Mouse (Mus musculus) liver, embryonic 14.5 days (tissue): ENCODE measurements around the gene Dao. TPM values are rescaled to one million over a fixed set of nuclear protein-coding genes. Genes with fewer than 3 reads are reported as not detected.

Experiments
- ATAC-seq: fragments of 200-750 bp; cut with Nextera tagmentation; 2 replicates; pipeline ENCODE4 v1.8.0; 2017; ENCODE audit warnings: moderate number of reproducible peaks, mild to moderate bottlenecking, moderate library complexity; ENCODE audit not compliant: insufficient read depth
- DNase-seq, 3 experiments: peaks; one replicate each; pipeline ENCODE4 v3.0.0-alpha.2; 2012 to 2013; ENCODE audit warnings: low read depth in 3 of 3, low spot score in 3 of 3
- H3K27ac ChIP-seq: fragments of 300-500 bp; sonication (generic); 2 replicates; pipeline ENCODE4 v1.5.1; 2014; ENCODE audit warnings: moderate library complexity, mild to moderate bottlenecking, control low read depth, inconsistent platforms
- H3K27me3 ChIP-seq: fragments of 300-500 bp; sonication (generic); 2 replicates; pipeline ENCODE4 v1.6.1; 2014; ENCODE audit warnings: mild to moderate bottlenecking, low read length, moderate library complexity; ENCODE audit not compliant: control insufficient read depth, insufficient read depth
- H3K36me3 ChIP-seq: fragments of 300-500 bp; sonication (generic); replicated peaks from 2 replicates; pipeline ENCODE4 v1.6.1; 2014; ENCODE audit warnings: low read depth; ENCODE audit not compliant: control insufficient read depth, insufficient read depth
- H3K4me1 ChIP-seq, 2 experiments: fragments of 200-500 bp in 1 of 2; fragments of 300-500 bp in 1 of 2; sonication (generic) in 1 of 2; replicated peaks; 2 replicates each; pipeline ENCODE4 v1.6.1; 2012 to 2014; ENCODE audit warnings: antibody characterized with exemption in 1 of 2, inconsistent platforms in 1 of 2, low read length in 1 of 2; ENCODE audit not compliant: control insufficient read depth in 2 of 2, insufficient read depth in 2 of 2
- H3K4me2 ChIP-seq: fragments of 300-500 bp; sonication (generic); 2 replicates; pipeline ENCODE4 v1.6.1; 2014; ENCODE audit warnings: low read depth, mild to moderate bottlenecking, control low read depth, moderate library complexity
- H3K4me3 ChIP-seq, 2 experiments: fragments of 200-500 bp in 1 of 2; fragments of 300-500 bp in 1 of 2; sonication (generic) in 1 of 2; 2 replicates each; pipeline ENCODE4 v1.5.1; 2012 to 2014; ENCODE audit warnings: low read depth in 2 of 2, low read length in 2 of 2, mild to moderate bottlenecking in 2 of 2, control low read depth in 1 of 2, inconsistent platforms in 1 of 2, moderate library complexity in 1 of 2; ENCODE audit not compliant: insufficient read depth in 1 of 2
- H3K9ac ChIP-seq: fragments of 300-500 bp; sonication (generic); replicated peaks from 2 replicates; pipeline ENCODE4 v1.6.1; 2014; ENCODE audit warnings: mild to moderate bottlenecking, control low read depth, moderate library complexity
- H3K9me3 ChIP-seq: fragments of 300-500 bp; sonication (generic); 2 replicates; pipeline ENCODE4 v1.6.1; 2016; ENCODE audit warnings: low read length, mixed read lengths; ENCODE audit not compliant: control insufficient read depth
- CTCF ChIP-seq: IDR thresholded peaks from 2 replicates; pipeline ENCODE4 v1.5.1; 2016; ENCODE audit warnings: antibody characterized with exemption, low read depth, control low read depth
- EP300 ChIP-seq: IDR thresholded peaks from 2 replicates; pipeline ENCODE4 v1.6.1; 2016; ENCODE audit warnings: antibody characterized with exemption, low read depth
- WGBS: fragments of 180-500 bp; shearing (Covaris S2); extraction: QIAGEN DNeasy Blood & Tissue Kit; methylation state at CpG from one replicate; pipeline ENCODE4 v1.1.7; 2014; ENCODE audit not compliant: insufficient replicate concordance; 5-methylcytosine and 5-hydroxymethylcytosine counted together
- polyA plus RNA-seq, 2 experiments: library from polyadenylated mRNA; depleted of rRNA in 1 of 2; stranded (reverse) in 1 of 2; unstranded in 1 of 2; fragments of >200 nt; fragmentation: Nextera tagmentation in 1 of 2; extraction: Ambion mirVana in 1 of 2; gene quantifications; 2 replicates each; pipeline versions ENCODE4 v1.2.1 to v1.2.3; 2012 to 2014

Gene Dao
- polyA plus RNA-seq, 2 experiments, result not detected

GRCm38 (mm10) chr5:114024390-114024789 lies 20.9 kb downstream of the Dao start:
- WGBS, result 49% methylated on average over 6 of the region's 6 CpGs

GRCm38 (mm10) chr5:114024885-114025284 lies 21.4 kb downstream of the Dao start:
- H3K27ac ChIP-seq, result no peak overlapping the region

More at GRCm38 (mm10) chr5:114024390-114024789, 20.9 kb downstream of the Dao start:
- no peak overlapping the region for H3K9ac ChIP-seq
- no peaks in the 10 kb centered on the region for H3K27me3 ChIP-seq
- H3K27ac ChIP-seq, result no peak overlapping the region
- no peak overlapping the region for H3K4me2 ChIP-seq
- H3K4me1 ChIP-seq, result 0 out of 4 replicates have a peak, but pooled peaks cover 0 to 3% of the 10 kb centered on the region in 2 experiments
- no peak for DNase-seq
- no peak for TF ChIP-seq EP300
- TF ChIP-seq CTCF, result no peak
- ATAC-seq, result no peak
- no peaks in the 10 kb centered on the region for H3K36me3 ChIP-seq
- H3K9me3 ChIP-seq, result no peaks in the 10 kb centered on the region
- no peak overlapping the region for H3K4me3 ChIP-seq

GRCm38 (mm10) chr5:114027217-114027944 lies 23.9 kb downstream of the Dao start:
- no peak for DNase-seq
- no peaks in the 10 kb centered on the region for H3K36me3 ChIP-seq
- H3K4me3 ChIP-seq, result no peak overlapping the region
- no peaks in the 10 kb centered on the region for H3K27me3 ChIP-seq
- 67% methylated on average over 12 of the region's 12 CpGs for WGBS
- H3K9me3 ChIP-seq, result no peaks in the 10 kb centered on the region
- H3K9ac ChIP-seq, result no peak overlapping the region
- no peak for TF ChIP-seq EP300
- no peak for TF ChIP-seq CTCF
- H3K27ac ChIP-seq, result no peak overlapping the region
- H3K4me1 ChIP-seq, result 0 out of 4 replicates have a peak, but pooled peaks cover 0 to 3% of the 10 kb centered on the region in 2 experiments
- ATAC-seq, result no peak
- no peak overlapping the region for H3K4me2 ChIP-seq

More at GRCm38 (mm10) chr5:114024885-114025284, 21.4 kb downstream of the Dao start:
- no peak overlapping the region for H3K4me3 ChIP-seq
- TF ChIP-seq CTCF, result no peak
- TF ChIP-seq EP300, result no peak
- H3K27me3 ChIP-seq, result no peaks in the 10 kb centered on the region
- H3K4me1 ChIP-seq, result 0 out of 4 replicates have a peak, but pooled peaks cover 0 to 3% of the 10 kb centered on the region in 2 experiments
- no peak overlapping the region for H3K9ac ChIP-seq
- 12% methylated on average over 10 of the region's 10 CpGs for WGBS
- H3K9me3 ChIP-seq, result no peaks in the 10 kb centered on the region
- ATAC-seq, result no peak
- no peak overlapping the region for H3K4me2 ChIP-seq
- DNase-seq, result no peak
- H3K36me3 ChIP-seq, result no peaks in the 10 kb centered on the region

GRCm38 (mm10) chr5:114028111-114028510 lies 24.6 kb downstream of the Dao start:
- TF ChIP-seq EP300 (no peak), CTCF (no peak)
- Histone ChIP-seq H3K4me2 (no peak overlapping the region), H3K27me3 (no peaks in the 10 kb centered on the region), H3K4me1 (0 out of 4 replicates have a peak, but pooled peaks cover 0 to 3% of the 10 kb centered on the region in 2 experiments), H3K36me3 (no peaks in the 10 kb centered on the region), H3K4me3 (no peak overlapping the region), H3K9me3 (no peaks in the 10 kb centered on the region), H3K9ac (no peak overlapping the region), H3K27ac (no peak overlapping the region)
- DNase-seq, result no peak
- WGBS, result 68% methylated on average over 12 of the region's 12 CpGs
- ATAC-seq, result no peak

- no peak for DNase-seq
- Histone ChIP-seq H3K9me3 (no peaks in the 10 kb centered on the region), H3K4me1 (no peaks in the 10 kb centered on the region), H3K27me3 (no peaks in the 10 kb centered on the region), H3K9ac (no peak overlapping the region), H3K36me3 (no peaks in the 10 kb centered on the region), H3K4me3 (no peak overlapping the region), H3K4me2 (no peak overlapping the region), H3K27ac (no peak overlapping the region)
- WGBS, result 81% methylated on average over 12 of the region's 12 CpGs
- TF ChIP-seq CTCF, result no peak; the same call in 1 of the 2 replicates
- no peak for TF ChIP-seq EP300
- ATAC-seq, result no peak
These were observed 27.1 kb downstream of the Dao start for GRCm38 (mm10) chr5:114030652-114031051.
